Comparison of ENCODE assay signal across 8 mouse cellular contexts in the genomic region with DNA sequence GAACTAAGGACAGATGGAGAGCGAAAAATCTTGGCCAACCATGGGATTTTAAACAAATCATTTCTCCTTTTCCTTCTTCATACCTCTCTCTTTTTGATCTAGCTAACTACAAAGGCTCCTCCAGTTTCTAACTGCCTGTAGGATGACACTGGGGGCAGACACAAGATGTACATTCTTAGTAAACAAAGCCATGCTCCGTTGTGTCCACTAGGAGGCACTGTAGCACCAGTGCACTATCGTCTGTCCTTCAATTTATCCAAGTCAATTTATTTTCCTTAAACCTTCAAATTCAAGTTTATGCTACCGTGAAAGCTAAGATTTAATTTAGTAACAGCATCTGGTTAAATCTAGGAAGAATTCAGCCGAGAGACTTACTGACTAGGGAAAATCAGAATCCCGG. TPM values are rescaled to one million over a fixed set of nuclear protein-coding genes. Genes with fewer than 3 reads are reported as not detected.
A peak's percentile ranks its signal among the peaks of the same experiment; 100 is the strongest.
DNase-seq lines count a peak whose midpoint lies in the region; ATAC-seq and TF ChIP-seq lines count a peak whose summit lies in the region.

No protein-coding gene starts in this region.

- 20% methylated on average over 6 of the region's 6 CpGs for WGBS in forebrain, embryonic 10.5 days
- 20% methylated on average over 6 of the region's 6 CpGs for WGBS in forebrain, embryonic 12.5 days
- 20% methylated on average over 6 of the region's 6 CpGs for WGBS in kidney, embryonic 14.5 days
- 16% methylated on average over 6 of the region's 6 CpGs for WGBS in midbrain, postnatal 0 days

- H3K4me1 ChIP-seq in forebrain, embryonic 10.5 days: peaks cover 9% of the 10 kb centered on the region
- H3K4me1 ChIP-seq in forebrain, embryonic 12.5 days: no peaks in the 10 kb centered on the region
- peaks cover 4% of the 10 kb centered on the region; the same call in 1 of the 2 replicates for H3K4me1 ChIP-seq in kidney, embryonic 14.5 days (ENCODE audit: control insufficient read depth, insufficient read depth, low read length)
- no peaks in the 10 kb centered on the region for H3K4me1 ChIP-seq in midbrain, postnatal 0 days (ENCODE audit: insufficient read depth, low read length)

- peak; percentile 75 for TF ChIP-seq CTCF in midbrain, postnatal 0 days (IDR thresholded peaks at IDR 0.05)

- ATAC-seq in forebrain, embryonic 12.5 days (ENCODE audit: low FRiP score): no peak
- 0 out of 2 replicates have a peak, but pooled peaks have one; percentile 24 for ATAC-seq in kidney, embryonic 14.5 days (ENCODE audit: low FRiP score, low TSS enrichment)
- ATAC-seq in midbrain, postnatal 0 days (ENCODE audit: low FRiP score): no peak

- DNase-seq in forebrain, embryonic 10.5 days (ENCODE audit: extremely low spot score, low spot score): peak; percentile 54
- DNase-seq in right cerebral cortex, adult 2 months (ENCODE audit: low spot score in 2 of 2): peak; percentile 17 to 30
- no peak for DNase-seq in right cerebral cortex, postnatal 25 days
- DNase-seq in embryo, embryonic 10 days (ENCODE audit: low spot score): peak; percentile 91
- DNase-seq in midbrain, postnatal 0 days (ENCODE audit: low spot score): peak; percentile 49
- DNase-seq in ovary, postnatal 10 days (ENCODE audit: low spot score): no peak

- no peak overlapping the region for H3K27ac ChIP-seq in forebrain, embryonic 10.5 days
- H3K27ac ChIP-seq in forebrain, embryonic 12.5 days: no peak overlapping the region
- H3K27ac ChIP-seq in kidney, embryonic 14.5 days (ENCODE audit: low read depth, low read length): no peak overlapping the region
- H3K27ac ChIP-seq in midbrain, postnatal 0 days (ENCODE audit: low read depth, low read length): no peak overlapping the region

- H3K36me3 ChIP-seq in forebrain, embryonic 10.5 days (replicated peaks): no peaks in the 10 kb centered on the region
- H3K36me3 ChIP-seq in forebrain, embryonic 12.5 days (replicated peaks): no peaks in the 10 kb centered on the region
- H3K36me3 ChIP-seq in kidney, embryonic 14.5 days (ENCODE audit: control insufficient read depth, insufficient read depth, low read length): no peaks in the 10 kb centered on the region
- no peaks in the 10 kb centered on the region for H3K36me3 ChIP-seq in midbrain, postnatal 0 days (ENCODE audit: insufficient read depth, low read length)

- no peak overlapping the region for H3K4me2 ChIP-seq in forebrain, embryonic 12.5 days
- H3K4me2 ChIP-seq in kidney, embryonic 14.5 days (replicated peaks; ENCODE audit: low read depth, low read length): no peak overlapping the region
- H3K4me2 ChIP-seq in midbrain, postnatal 0 days (ENCODE audit: low read depth, low read length, poor library complexity, severe bottlenecking): no peak overlapping the region

- H3K9me3 ChIP-seq in forebrain, embryonic 10.5 days: no peaks in the 10 kb centered on the region
- H3K9me3 ChIP-seq in forebrain, embryonic 12.5 days: no peaks in the 10 kb centered on the region
- H3K9me3 ChIP-seq in kidney, embryonic 14.5 days (ENCODE audit: control insufficient read depth, low read length): no peaks in the 10 kb centered on the region
- no peaks in the 10 kb centered on the region for H3K9me3 ChIP-seq in midbrain, postnatal 0 days (ENCODE audit: low read length)

- no peak overlapping the region for H3K9ac ChIP-seq in forebrain, embryonic 12.5 days
- no peak overlapping the region for H3K9ac ChIP-seq in kidney, embryonic 14.5 days (ENCODE audit: low read depth, low read length)
- H3K9ac ChIP-seq in midbrain, postnatal 0 days (replicated peaks; ENCODE audit: low read length, poor library complexity, severe bottlenecking): no peak overlapping the region

- no peaks in the 10 kb centered on the region for H3K27me3 ChIP-seq in forebrain, embryonic 10.5 days (ENCODE audit: poor library complexity, severe bottlenecking)
- no peaks in the 10 kb centered on the region for H3K27me3 ChIP-seq in forebrain, embryonic 12.5 days
- no peaks in the 10 kb centered on the region for H3K27me3 ChIP-seq in kidney, embryonic 14.5 days (ENCODE audit: control insufficient read depth, insufficient read depth, low read length)
- H3K27me3 ChIP-seq in midbrain, postnatal 0 days (ENCODE audit: insufficient read depth, low read length): no peaks in the 10 kb centered on the region

- no peak overlapping the region for H3K4me3 ChIP-seq in forebrain, embryonic 10.5 days
- no peak overlapping the region for H3K4me3 ChIP-seq in forebrain, embryonic 12.5 days (replicated peaks)
- no peak overlapping the region for H3K4me3 ChIP-seq in kidney, embryonic 14.5 days (ENCODE audit: low read length)
- no peak overlapping the region for H3K4me3 ChIP-seq in midbrain, postnatal 0 days (ENCODE audit: low read depth, low read length)

RNA-seq across cellular contexts. Expression of a gene that starts 45.9 kb away (rescaled TPM):
- polyA plus RNA-seq in forebrain, embryonic 10.5 days (2016; fragmentation: Nextera tagmentation; extraction: Ambion mirVana): 41.4 and 43.4 TPM in 2 replicates
- 43.9 and 45.1 TPM in 2 replicates for polyA plus RNA-seq in forebrain, embryonic 12.5 days (2016; fragmentation: Nextera tagmentation; extraction: Ambion mirVana)
- 33.9 and 51.3 TPM in 2 replicates for polyA plus RNA-seq in kidney, embryonic 14.5 days (2014; fragmentation: Nextera tagmentation; extraction: Ambion mirVana)
- 37.9 and 53.5 TPM in 2 replicates for total RNA-seq in midbrain, postnatal 0 days (2014; rRNA removed)
- polyA plus RNA-seq in midbrain, postnatal 0 days (2015; fragmentation: Nextera tagmentation; extraction: Ambion mirVana): 13.1 and 17.1 TPM in 2 replicates

Comparison
In these comparisons a context has a peak if more than half of its experiments do, and no peak if none do; other contexts are left out.
1. DNase-seq: peak in forebrain, embryonic 10.5 days (single experiment), right cerebral cortex, adult 2 months (2 of 2), embryo, embryonic 10 days (single experiment) and midbrain, postnatal 0 days (single experiment); none in right cerebral cortex, postnatal 25 days (single experiment) and ovary, postnatal 10 days (single experiment).